Mouse (Mus musculus) gastrocnemius, adult 18-20 months (tissue): ENCODE measurements around the gene Galnt7. TPM values are rescaled to one million over a fixed set of nuclear protein-coding genes. Genes with fewer than 3 reads are reported as not detected.
A peak's percentile ranks its signal among the peaks of the same experiment; 100 is the strongest.

Experiments
- DNase-seq: peaks from one replicate; pipeline ENCODE4 v3.0.0; 2021; ENCODE audit warnings: low spot score
- total RNA-seq, 2 experiments: library from RNA; stranded (reverse); gene quantifications; 2 replicates each; pipeline ENCODE4 v1.2.3; 2021

The Galnt7 gene
- total RNA-seq, 2 experiments from 2014 or later: 2.0 to 2.3 TPM

DNA sequence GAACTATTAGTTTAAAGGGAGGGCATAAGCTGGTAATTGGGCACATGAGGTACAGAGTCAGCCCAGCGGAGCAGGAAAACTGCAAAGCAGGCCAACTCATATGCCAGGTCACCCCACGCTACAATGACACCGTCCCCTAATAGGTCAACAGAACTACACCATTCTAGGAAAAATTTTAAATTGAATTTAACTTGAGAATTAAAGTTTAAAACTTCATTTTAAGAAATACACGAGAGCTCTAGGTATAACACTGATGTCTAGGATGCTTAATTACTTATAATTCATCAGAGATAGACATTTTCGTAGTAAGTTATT, 67.7 kb downstream of the Galnt7 start:
- no peak for DNase-seq

DNA sequence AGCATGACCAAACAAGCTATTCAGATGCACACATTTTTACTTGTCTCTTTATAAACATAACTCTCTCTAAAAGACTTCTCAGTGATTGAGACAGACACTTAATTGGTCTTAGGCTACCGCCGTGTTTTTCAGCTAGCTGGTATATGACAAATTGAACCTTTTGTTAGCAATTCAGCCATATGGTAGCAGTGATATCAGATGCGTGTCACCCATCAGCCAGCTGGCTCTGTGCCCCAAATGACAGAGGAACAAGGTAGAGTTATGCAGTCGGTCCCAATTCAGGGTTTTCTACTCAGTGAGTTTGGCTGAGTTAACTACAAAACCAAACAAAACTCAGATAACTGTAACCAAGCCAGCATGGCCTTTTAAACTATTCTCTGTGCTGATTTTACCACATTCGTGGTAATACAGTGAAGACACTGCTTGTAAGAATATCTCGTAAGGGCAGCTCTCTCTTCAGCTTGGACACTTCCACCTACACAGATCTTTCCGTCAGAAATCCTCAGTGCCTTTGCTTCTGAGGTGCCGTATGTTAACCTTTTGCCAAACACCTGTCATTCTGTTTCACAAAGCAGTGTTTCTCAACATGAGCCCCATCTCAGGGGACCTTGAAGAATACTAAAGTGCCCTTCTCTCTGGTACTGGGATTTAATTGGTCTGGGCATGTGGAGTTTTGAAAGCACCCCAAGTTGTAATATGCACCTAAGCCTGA, 68.3 kb downstream of the Galnt7 start:
- DNase-seq: no peak

DNA sequence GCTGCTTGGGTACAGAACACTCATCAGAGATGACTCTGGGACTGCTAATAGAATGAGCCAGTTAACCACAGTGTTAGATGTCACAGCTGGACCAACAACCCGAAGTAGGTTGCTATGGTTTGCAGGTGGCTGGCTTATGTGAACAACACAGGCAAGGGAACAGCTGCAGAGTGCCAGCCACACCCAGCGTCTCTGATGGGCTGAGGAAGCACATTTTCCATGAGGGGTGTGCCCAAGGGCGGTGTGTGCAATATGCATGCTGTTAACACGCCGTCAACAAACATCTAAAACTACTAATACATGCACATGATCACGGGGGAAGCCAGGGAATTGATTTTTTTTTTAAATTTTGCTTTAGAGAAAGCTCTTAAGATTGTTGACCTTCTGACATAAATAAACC, 73.0 kb downstream of the Galnt7 start:
- DNase-seq: peak; percentile 38

DNA sequence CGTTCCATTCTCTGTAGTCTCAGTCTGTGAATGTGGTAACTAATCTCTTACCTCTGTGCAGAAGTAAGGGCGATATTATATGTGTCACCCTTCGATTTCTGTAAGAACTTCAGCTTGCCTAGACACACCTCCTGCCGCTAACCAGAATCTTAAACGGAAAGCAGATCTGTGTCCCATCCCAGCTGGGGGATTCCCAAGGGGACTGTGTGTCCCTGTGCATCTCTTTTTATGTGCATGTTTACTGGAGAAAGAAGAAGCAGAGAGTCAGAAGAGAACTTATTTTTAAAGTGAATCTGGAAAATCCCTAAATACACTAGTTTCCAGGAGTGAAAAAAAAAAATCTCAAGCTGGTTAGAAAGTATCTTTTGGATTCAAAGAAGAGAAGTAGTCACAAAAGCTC, 75.5 kb downstream of the Galnt7 start:
- no peak for DNase-seq

DNA sequence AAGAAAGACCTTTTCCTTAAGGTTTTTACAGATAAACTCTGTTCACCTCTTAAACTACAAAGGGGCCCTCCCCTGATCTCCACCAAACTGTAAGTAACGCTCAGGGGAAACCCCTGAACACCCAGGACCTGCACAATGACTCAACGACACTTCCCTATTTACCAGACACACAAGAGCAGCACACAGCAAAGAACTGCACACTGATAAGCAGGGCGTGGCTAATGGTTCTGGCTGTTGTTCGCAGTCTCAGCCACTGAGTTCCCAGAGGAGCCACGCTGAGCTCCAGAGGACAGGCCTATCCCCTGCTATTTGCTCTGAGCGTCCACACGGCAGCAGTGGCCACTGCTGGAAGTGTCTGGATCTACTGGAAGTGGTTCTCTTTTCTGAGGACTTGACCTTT, 76.6 kb downstream of the Galnt7 start:
- peak; percentile 47 for DNase-seq

DNA sequence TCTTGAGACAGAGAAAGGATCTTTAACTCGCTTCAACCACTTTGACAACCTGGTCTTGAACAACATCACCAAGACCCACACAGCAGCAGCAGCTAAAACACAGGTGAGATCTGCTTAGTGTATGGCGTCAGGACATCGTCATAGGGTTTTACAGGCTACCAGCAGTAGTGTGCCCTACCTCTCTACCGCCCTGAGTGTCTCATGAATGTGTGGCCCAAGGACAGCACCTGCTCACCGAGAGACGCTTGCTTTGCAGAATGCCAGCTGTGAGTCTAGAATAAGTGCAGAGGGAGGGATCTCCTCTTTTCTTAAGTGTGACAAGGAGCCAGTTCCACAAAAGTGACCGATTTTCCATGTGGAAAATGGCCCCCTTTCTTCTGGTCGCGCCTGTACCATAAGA, 77.5 kb downstream of the Galnt7 start:
- no peak for DNase-seq

DNA sequence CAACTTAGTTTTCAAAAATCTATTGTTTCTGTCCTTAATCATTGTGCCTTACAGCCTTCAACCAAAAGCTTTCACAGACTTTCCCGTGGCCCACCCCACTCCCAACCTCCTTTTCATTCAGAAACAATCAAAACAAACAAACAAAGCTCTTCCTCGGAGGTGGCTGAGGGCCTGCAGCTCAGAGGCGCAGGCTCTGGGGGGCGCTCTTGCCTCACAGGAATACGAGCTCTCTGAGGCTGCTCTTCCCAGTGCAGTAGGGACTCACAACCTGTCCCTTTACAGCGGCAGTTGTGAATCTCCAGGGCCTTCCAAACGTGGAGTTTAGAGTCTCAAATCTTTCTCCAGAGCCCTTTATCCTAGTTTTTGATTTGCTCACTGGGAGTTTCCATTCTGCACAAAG, 78.4 kb downstream of the Galnt7 start:
- peak; percentile 67 for DNase-seq

DNA sequence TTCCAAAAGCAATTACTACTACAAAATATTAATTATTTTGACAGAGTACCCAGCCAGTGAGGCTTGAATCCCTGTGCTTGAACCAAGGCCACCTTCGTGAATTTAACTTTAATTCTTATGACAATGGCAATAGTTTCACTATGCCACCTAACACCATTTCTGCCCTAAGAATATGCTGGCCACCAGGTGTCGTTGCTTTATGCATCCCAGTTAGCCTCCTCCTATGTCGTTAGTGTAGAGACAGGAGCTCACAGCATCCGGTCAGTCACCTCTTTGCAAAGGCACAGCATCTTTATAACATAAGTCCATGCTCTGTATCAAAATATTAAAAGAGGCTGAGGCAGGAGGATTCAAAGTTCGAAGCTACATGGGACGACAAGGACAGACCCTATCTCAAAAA, 79.0 kb downstream of the Galnt7 start:
- DNase-seq: no peak

DNA sequence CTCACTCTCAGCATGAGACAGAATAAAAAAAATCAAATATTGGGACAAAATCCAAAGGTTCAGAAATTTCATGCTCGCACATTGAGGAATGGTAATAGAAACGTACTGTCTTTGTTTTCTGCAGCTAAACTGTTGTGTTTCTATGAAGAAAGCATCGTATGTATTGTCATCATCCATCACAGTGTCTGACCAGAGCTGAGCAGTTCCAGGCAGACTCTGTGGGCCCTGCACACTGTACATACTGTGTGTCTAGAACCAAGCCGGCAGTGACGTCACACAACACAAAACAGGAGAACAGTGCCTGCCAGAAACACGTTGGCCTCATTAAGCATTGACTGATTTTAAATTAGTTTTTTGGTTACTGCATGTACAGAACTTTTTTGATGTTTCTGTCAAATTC, 82.9 kb downstream of the Galnt7 start:
- no peak for DNase-seq

DNA sequence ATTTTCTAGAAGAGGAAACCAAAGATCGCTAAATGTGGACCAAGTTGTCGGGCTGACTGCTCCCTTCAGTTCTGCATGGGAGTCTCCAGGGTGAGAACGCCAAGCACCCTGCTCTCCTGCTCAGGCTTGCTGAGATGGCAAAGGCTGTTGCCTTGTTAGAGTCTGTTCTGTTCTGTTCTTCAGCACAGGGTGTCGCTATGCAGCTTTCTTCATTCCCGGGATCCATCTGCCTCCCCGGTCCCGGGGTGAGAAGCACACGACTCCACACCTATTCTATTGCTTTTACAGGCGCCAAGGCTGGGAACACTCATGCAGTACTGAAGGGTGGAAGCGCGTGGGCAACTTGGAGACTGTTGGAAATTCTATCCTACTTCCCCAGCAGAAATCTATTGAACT, 83.4 kb downstream of the Galnt7 start:
- no peak for DNase-seq

DNA sequence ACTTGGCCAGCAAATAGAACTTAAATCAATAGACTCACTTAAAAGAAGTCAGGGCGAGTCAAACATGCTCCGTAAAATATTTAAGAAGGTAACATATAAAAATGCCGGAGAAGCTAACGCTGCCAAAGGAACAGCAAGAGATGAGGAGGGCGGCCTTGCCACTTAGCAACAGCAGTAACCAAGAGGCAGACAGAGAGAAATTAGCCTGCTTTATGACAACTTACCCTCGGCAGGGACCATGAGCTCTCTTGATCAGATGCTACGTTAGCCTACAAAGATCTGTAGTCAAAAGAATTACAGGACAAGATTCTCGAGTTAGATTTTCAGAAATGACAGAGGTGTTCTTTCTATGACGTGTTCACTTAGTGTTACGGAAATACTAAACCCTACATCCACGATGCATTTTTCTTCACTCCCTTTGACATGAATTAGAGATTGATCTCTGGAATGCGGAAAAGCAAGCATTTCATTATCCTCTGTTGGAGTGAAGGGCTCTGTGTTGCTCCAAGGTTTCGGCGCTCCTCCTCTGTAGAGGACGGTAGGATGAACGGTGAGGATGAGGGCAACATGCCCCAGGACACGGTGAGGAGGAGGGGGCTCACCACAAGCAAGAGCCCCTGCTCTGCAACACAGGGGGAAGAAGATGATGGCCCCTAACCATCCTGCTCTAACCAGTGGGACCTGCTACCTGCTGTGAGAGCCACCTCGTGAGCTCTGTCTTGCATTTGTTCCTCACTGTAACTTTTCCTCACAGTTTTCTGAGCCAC, 84.0 kb downstream of the Galnt7 start:
- no peak for DNase-seq

DNA sequence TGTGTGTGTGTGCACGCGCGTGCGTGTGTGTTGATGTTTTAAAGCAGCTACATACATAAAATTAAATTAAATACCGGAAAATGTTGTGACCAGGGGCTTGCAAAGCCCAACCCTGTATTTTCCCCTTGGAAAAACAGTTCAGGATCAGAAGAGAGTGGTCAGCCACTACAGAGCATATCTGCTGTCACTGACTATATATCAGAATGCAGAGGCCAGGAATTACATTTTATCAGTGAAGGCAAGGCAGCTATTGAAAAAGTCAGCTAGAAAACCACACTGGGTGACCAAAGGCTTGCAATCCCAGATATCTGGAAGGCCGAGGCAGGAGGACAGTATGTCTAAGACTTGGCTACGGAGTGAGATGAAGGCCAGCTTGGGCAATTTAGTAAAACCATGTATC, 84.8 kb downstream of the Galnt7 start:
- DNase-seq: no peak

DNA sequence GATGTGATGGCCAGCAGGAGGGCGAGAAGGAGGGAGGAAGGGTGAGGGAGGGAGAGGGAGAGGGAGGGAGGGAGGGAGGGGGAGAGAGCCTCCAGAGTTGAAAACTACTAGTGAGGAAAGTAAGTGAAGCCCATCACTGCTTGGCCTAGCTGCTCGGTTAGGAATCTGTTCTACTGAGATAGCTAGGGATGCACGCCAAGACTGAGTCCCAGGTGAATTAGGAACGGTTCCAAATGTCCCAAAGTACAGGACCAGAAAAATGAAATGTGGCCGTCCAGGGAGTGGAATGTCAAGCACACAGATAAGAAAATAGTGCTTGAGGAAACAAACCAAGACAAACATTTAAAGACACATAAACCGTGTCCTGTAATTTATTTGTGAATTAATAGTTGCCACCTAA, 87.8 kb downstream of the Galnt7 start:
- no peak for DNase-seq

DNA sequence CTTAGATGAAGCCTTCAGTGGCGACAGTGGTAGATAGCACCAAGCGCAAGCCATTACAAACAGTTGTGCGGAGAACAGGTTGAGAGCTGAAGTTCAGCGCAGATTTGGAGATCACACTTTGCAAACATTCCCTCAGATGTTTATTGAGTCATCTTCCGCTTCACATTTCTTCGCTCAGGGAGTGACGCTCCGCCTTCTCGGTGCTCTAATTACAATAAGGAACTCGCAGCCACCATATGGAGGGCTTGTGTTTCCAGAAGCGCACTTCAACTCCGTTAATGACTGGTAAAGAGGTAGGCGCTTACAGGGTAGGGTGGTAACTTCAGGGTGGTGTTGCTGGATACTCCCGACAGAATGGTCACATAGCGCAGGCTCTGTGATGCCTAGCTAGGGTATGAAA, 89.1 kb downstream of the Galnt7 start:
- no peak for DNase-seq

DNA sequence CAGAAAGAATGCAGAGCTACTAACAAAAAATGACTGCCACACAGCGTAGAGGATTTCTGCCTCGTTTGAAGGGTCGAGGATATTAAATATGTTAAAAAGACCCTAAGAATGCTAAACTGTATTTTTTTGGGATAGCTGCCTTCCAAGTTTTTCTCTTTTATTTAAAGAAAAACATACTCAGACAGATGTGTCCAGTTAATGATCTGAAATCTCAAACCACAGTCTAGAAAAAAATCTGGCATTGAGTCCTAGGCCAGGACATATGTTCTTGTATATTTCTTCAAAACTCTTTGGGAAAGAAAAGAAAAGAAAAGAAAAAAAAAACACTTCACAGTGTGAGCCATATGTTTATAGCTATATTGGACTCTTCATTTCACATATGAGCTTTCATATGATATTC, 90.1 kb downstream of the Galnt7 start:
- no peak for DNase-seq

DNA sequence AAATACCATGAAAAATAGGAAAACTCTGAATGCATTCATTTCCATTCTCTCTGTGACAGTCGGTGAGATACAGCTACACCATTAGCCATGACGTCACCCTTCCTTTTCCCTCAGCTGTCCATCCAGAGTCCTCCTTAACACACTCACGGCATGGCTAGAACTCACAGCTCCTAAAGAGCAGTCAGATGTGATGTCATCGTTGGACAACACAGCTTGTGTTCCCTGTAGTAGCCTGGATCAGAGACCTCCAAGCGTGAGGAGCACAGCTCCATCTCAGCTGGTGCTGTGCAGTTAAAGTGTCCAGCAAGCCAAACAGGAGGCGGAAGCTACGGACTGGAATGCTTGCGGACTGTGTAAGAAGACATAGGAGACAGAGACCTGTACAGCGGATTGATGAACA, 91.9 kb downstream of the Galnt7 start:
- no peak for DNase-seq

DNA sequence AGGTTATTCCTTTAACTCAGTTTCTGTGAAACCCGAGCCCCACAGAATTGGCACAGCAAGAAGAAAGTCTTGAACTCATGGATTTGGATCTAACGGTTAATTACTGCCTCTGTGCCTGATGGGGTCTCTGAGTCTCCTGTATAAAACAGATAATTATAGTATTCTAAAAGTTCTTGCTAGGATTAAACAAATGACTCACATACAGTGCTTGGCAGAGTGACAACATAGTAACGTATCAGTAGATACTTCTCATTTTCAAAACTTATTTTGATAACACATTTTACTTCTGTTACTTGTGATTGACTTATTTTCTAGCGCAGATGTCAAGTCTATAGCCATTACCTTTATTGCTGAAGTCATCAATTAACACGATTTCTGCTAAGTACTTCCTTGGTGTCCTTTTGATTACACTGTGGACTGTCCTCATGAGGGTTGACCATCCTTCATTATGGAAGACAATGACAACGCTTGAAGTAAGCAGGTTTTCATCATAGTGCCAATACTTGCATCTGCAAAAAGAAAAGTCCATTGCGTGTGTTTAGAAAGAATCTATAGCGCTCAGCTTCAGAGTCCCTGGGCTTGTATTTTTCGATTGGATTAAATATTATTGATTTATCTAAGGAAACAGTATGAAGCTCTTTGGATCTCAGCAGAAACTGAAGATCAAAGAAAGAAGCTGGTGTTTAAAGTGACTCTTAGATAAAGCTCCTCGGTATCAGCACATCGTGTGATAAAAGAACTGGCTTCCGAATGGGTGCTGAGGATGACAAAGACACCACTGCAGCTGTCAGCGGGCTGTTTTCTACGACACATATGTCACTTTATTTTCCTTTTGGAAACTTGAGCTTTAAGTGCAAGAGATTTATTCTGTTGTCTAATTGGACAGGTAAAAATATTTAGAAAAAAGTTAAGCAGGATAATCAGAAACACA, 100.5 kb downstream of the Galnt7 start:
- no peak for DNase-seq

DNA sequence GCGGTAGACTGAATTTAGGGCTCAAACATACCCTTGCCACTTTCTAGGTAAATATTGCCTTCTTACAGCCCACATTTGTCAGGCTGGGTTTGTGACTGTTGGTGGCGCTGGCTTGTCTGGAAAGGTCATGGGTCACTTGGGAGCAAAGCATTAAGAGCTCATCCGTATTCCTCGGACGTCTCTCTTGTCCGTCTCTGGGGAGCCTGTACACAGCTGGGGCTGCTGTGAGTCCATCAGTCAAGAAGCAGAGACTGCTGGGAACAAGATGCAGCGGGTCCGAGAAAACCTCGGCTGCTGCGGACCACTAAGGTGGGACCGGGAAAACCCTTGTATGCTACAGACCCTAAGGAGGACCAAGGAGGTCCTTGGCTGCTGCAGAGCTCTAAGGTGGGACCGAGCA, 105.3 kb downstream of the Galnt7 start:
- no peak for DNase-seq

DNA sequence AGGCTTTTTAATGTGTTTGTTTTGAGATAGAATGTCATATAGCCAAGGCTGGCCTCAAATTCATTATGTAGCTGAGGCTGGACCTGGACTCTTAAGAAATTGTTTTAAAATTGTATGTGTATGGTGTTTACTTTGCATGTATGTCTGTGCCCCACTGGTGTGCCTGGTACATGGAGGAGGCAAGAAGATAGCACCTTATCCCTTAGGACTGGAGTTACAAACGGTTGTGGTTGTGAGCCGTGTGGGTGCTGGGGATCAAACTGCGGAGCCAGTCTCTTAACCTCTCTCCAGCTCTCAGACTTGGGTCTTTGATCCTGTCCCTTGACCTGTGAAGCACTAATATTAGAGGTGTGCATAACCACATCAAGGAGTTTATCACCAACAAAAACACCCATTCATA, 106.0 kb downstream of the Galnt7 start:
- no peak for DNase-seq

DNA sequence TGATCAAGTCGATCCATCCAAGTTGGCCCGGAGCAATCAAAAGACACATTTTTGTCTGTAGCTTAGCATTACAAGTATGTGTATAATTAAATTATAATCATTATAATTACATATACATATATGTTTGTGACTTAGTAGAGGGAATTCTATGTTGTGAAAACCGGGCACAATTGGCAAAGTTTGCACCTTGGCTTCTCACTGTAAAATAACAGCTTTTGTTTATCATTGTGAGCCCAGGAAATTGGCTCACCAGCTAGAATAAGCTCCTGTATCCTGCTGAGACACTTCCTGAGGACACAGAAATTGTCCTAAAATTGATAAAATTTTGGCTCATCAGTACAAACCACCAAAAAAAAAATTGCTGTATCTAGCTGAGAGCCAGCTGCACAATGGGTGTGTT, 106.4 kb downstream of the Galnt7 start:
- DNase-seq: no peak

DNA sequence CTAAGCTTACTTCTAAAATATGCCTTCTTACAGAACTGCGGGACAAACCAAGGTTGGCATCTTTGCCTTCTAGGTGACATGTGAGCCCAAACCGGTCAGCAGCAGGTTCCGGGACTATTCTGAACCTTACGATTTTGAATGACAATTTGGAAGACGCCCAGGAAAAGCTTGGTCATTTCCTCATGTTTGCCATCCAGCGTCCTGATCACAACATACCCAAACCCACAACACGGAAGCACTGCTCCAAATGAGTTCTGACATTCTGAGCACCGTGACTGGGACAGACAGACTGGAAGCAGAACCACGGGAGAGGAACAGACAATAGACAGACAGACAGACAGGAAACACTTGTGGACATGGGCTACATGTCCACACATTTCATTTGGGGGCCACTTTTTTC, 111.4 kb downstream of the Galnt7 start:
- DNase-seq: no peak

DNA sequence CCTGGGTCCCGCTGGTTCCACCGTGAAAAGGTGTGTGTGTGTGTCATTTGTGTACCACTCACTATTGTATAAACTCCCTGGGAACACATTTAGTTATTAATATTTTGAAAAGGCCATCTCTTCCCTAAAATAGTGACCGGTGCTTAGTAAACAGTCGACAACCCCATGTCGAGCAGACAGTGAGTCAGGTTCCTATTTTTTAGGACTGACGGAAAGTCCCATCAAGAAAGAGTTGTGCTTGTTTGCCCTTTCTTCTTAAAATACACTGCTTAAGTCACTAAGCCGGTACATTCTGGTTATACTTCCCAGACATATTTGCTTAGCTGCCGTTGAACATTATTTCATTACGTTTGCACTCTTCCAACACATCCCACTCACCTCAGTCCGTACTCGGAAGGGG, 111.9 kb downstream of the Galnt7 start:
- DNase-seq: no peak
